Mouse (Mus musculus): Measurements from ENCODE around the gene Adck1.

Gene Adck1

GRCm38 (mm10) chr12:88472832-88473231, 112.5 kb downstream of the Adck1 start:
- DNase-seq (ENCODE audit: inconsistent ontology term), result no peak

GRCm38 (mm10) chr12:88473796-88474195, 113.4 kb downstream of the Adck1 start:
- peak; percentile 80 for DNase-seq (ENCODE audit: inconsistent ontology term)

- DNase-seq (ENCODE audit: inconsistent ontology term), result no peak
Observed at GRCm38 (mm10) chr12:88475833-88476232, 115.5 kb downstream of the Adck1 start.

GRCm38 (mm10) chr12:88476702-88477101, 116.3 kb downstream of the Adck1 start:
- DNase-seq (ENCODE audit: inconsistent ontology term), result no peak

- no peak for DNase-seq (ENCODE audit: inconsistent ontology term)
Observed at GRCm38 (mm10) chr12:88481657-88482056, 121.3 kb downstream of the Adck1 start.

- peak; percentile 76 for DNase-seq (ENCODE audit: inconsistent ontology term)
Observed at GRCm38 (mm10) chr12:88490881-88491280, 130.5 kb downstream of the Adck1 start.
